Mouse (Mus musculus) heart, postnatal 36 days (tissue): Measurements from ENCODE around the gene Nampt. TPM values are rescaled to one million over a fixed set of nuclear protein-coding genes. Genes with fewer than 3 reads are reported as not detected.
"Not testable (repeated sequence)": the region's sequence is repeated elsewhere in the genome, so short reads cannot be mapped to it uniquely, and the experiment has no call there.

Experiments
- DNase-seq, 2 experiments: peaks; one replicate each; pipeline ENCODE4 v3.0.0; 2021 to 2022
- intact Hi-C: fragments of 180-260 bp; cut with DNase I; formaldehyde crosslinking; loops from one replicate; pipeline ENCODE4 v1.15.1; 2025
- total RNA-seq, 2 experiments: library from RNA; stranded (reverse); gene quantifications; 2 replicates each; pipeline ENCODE4 v1.2.3; 2021

The Nampt gene
- total RNA-seq, 2 experiments from 2014 or later, result 130 to 142 TPM

GRCm38 (mm10) chr12:32838406-32838805 is 19.1 kb downstream of the Nampt start:
- DNase-seq, result no peak
- intact Hi-C loops, result no loop called here

GRCm38 (mm10) chr12:32838954-32839353 is 19.6 kb downstream of the Nampt start:
- no peak for DNase-seq
- intact Hi-C loops, result no loop called here

GRCm38 (mm10) chr12:32841442-32841900 is 22.1 kb downstream of the Nampt start:
- DNase-seq, result no peak
- intact Hi-C loops, result no loop called here

- intact Hi-C loops, result no loop called here
- DNase-seq, result no peak
These were observed 27.0 kb downstream of the Nampt start for GRCm38 (mm10) chr12:32846325-32846724.

- intact Hi-C loops, result no loop called here
- DNase-seq, result no peak
These were observed 34.4 kb downstream of the Nampt start for GRCm38 (mm10) chr12:32853757-32854156.

GRCm38 (mm10) chr12:32854866-32855265 is 35.5 kb downstream of the Nampt start:
- peak; percentile 52 to 64 for DNase-seq
- intact Hi-C loops, result no loop called here

GRCm38 (mm10) chr12:32855398-32855797 is 36.1 kb downstream of the Nampt start:
- DNase-seq, result peak; percentile 34 to 57
- intact Hi-C loops, result no loop called here

GRCm38 (mm10) chr12:32856707-32857511 is 37.6 kb downstream of the Nampt start:
- peak; percentile 44 to 73 for DNase-seq
- intact Hi-C loops, result loop anchor here (2.0 kb wide), 1 partner anchor 32 kb away; no protein-coding TSS in a partner anchor

- DNase-seq, result no peak
- intact Hi-C loops, result no loop called here
These were observed 39.1 kb downstream of the Nampt start for GRCm38 (mm10) chr12:32858444-32858843.

- no peak for DNase-seq
- intact Hi-C loops, result no loop called here
These were observed 41.5 kb downstream of the Nampt start for GRCm38 (mm10) chr12:32860820-32861219.

- no peak for DNase-seq
- intact Hi-C loops, result no loop called here
These were observed 51.5 kb downstream of the Nampt start for GRCm38 (mm10) chr12:32870815-32871214.

- intact Hi-C loops, result no loop called here
- no peak for DNase-seq
These were observed 58.2 kb downstream of the Nampt start for GRCm38 (mm10) chr12:32877500-32877899.

GRCm38 (mm10) chr12:32877964-32878571 is 58.7 kb downstream of the Nampt start:
- DNase-seq, result no peak
- intact Hi-C loops, result no loop called here

- no peak for DNase-seq
- intact Hi-C loops, result no loop called here
These were observed 60.0 kb downstream of the Nampt start for GRCm38 (mm10) chr12:32879371-32879770.

GRCm38 (mm10) chr12:32884356-32884755 is 65.0 kb downstream of the Nampt start:
- peak; percentile 63 to 65 for DNase-seq
- intact Hi-C loops, result no loop called here

GRCm38 (mm10) chr12:32885041-32885440 is 65.7 kb downstream of the Nampt start:
- intact Hi-C loops, result no loop called here
- DNase-seq, result no peak

- no peak for DNase-seq
- intact Hi-C loops, result no loop called here
These were observed 67.0 kb downstream of the Nampt start for GRCm38 (mm10) chr12:32886353-32886752.

GRCm38 (mm10) chr12:32888226-32888625 is 68.9 kb downstream of the Nampt start:
- intact Hi-C loops, result loop anchor here (2.0 kb wide), 1 partner anchor 31 kb away; no protein-coding TSS in a partner anchor
- no peak for DNase-seq

GRCm38 (mm10) chr12:32889846-32890245 is 70.5 kb downstream of the Nampt start:
- DNase-seq, result no peak
- intact Hi-C loops, result loop anchor here (2.0 kb wide), 2 partner anchors 33 to 249 kb away; no protein-coding TSS in a partner anchor

- intact Hi-C loops, result loop anchor here (2.0 kb wide), 1 partner anchor 250 kb away; no protein-coding TSS in a partner anchor
- no peak for DNase-seq
These were observed 71.1 kb downstream of the Nampt start for GRCm38 (mm10) chr12:32890455-32890854.

GRCm38 (mm10) chr12:32891271-32891670 is 71.9 kb downstream of the Nampt start:
- DNase-seq, result not testable (repeated sequence)
- intact Hi-C loops, result loop anchor here (2.0 kb wide), 1 partner anchor 250 kb away; no protein-coding TSS in a partner anchor

- intact Hi-C loops, result no loop called here
- no peak for DNase-seq
These were observed 73.9 kb downstream of the Nampt start for GRCm38 (mm10) chr12:32893212-32893611.
